In genomic region chr3:52268737-52269513, GRCm38 (mm10) we compare ENCODE assay signal across 9 mouse cellular contexts. TPM values are rescaled to one million over a fixed set of nuclear protein-coding genes. Genes with fewer than 3 reads are reported as not detected.
A peak's percentile ranks its signal among the peaks of the same experiment; 100 is the strongest.
DNase-seq lines count a peak whose midpoint lies in the region; ATAC-seq and TF ChIP-seq lines count a peak whose summit lies in the region.
"Had no signal": no experiment of that assay in that cellular context is flagged by ENCODE, and none has a peak within 500 bp of the region (broad histone marks: within the 10 kb centered on the region; RNA-seq: fewer than 3 reads in every experiment).

No protein-coding gene starts in this region.

- H3K9me3 ChIP-seq in forebrain, embryonic 16.5 days (ENCODE audit: control insufficient read depth, low read length): no peaks in the 10 kb centered on the region
- no peaks in the 10 kb centered on the region for H3K9me3 ChIP-seq in hindbrain, embryonic 12.5 days (replicated peaks)
- no peaks in the 10 kb centered on the region for H3K9me3 ChIP-seq in limb, embryonic 15.5 days
- no peaks in the 10 kb centered on the region for H3K9me3 ChIP-seq in midbrain, embryonic 16.5 days (replicated peaks; ENCODE audit: control insufficient read depth, low read length, poor library complexity, severe bottlenecking)

- H3K27me3 ChIP-seq in forebrain, embryonic 16.5 days (replicated peaks; ENCODE audit: control insufficient read depth, insufficient read depth, low read length): peaks cover 32% of the 10 kb centered on the region
- peaks cover 60% of the 10 kb centered on the region for H3K27me3 ChIP-seq in hindbrain, embryonic 12.5 days
- H3K27me3 ChIP-seq in limb, embryonic 15.5 days: peaks cover 6% of the 10 kb centered on the region; the same call in 1 of the 2 replicates
- H3K27me3 ChIP-seq in midbrain, embryonic 16.5 days (ENCODE audit: control insufficient read depth, insufficient read depth, low read depth, low read length): peaks cover 37% of the 10 kb centered on the region
- H3K27me3 ChIP-seq in testis, adult 2 months (ENCODE audit: control insufficient read depth, insufficient read depth, low read length): no peaks in the 10 kb centered on the region

- no peak for TF ChIP-seq POLR2A in testis, adult 2 months (IDR thresholded peaks at IDR 0.05; ENCODE audit: control insufficient read depth, low read depth, low read length)

- H3K4me3 ChIP-seq in brown adipose tissue, adult 24 weeks (ENCODE audit: insufficient read depth, low read depth, low read length): peak overlapping the region; percentile 99
- H3K4me3 ChIP-seq in forebrain, embryonic 16.5 days (replicated peaks; ENCODE audit: low read length): peak overlapping the region; percentile 61
- peak overlapping the region; percentile 76 for H3K4me3 ChIP-seq in hindbrain, embryonic 12.5 days
- H3K4me3 ChIP-seq in limb, embryonic 15.5 days: peak overlapping the region; percentile 85
- H3K4me3 ChIP-seq in midbrain, embryonic 16.5 days (ENCODE audit: low read depth, low read length): peak overlapping the region; percentile 76
- H3K4me3 ChIP-seq in testis, adult 2 months (ENCODE audit: control insufficient read depth, low read depth, low read length): peak overlapping the region; percentile 88

- no peaks in the 10 kb centered on the region for H3K36me3 ChIP-seq in forebrain, embryonic 16.5 days (ENCODE audit: control insufficient read depth, insufficient read depth)
- H3K36me3 ChIP-seq in hindbrain, embryonic 12.5 days: no peaks in the 10 kb centered on the region
- H3K36me3 ChIP-seq in limb, embryonic 15.5 days: no peaks in the 10 kb centered on the region
- no peaks in the 10 kb centered on the region for H3K36me3 ChIP-seq in midbrain, embryonic 16.5 days (ENCODE audit: control insufficient read depth, insufficient read depth, low read length)
- no peaks in the 10 kb centered on the region for H3K36me3 ChIP-seq in testis, adult 2 months (ENCODE audit: control insufficient read depth, insufficient read depth, low read length)
- H3K36me3 ChIP-seq: G1E had no signal

- peak; percentile 6 for ATAC-seq in forebrain, embryonic 16.5 days
- peak; percentile 32 for ATAC-seq in hindbrain, embryonic 12.5 days (ENCODE audit: low FRiP score)
- 0 out of 2 replicates have a peak, but pooled peaks have one; percentile 4 for ATAC-seq in limb, embryonic 15.5 days (ENCODE audit: insufficient number of reproducible peaks, low FRiP score, low TSS enrichment, low read depth)
- ATAC-seq in midbrain, embryonic 16.5 days: peak; percentile 47

- H3K27ac ChIP-seq in brown adipose tissue, adult 24 weeks (replicated peaks; ENCODE audit: low read depth, low read length): peak overlapping the region; percentile 95
- H3K27ac ChIP-seq in forebrain, embryonic 16.5 days (ENCODE audit: low read length): no peak overlapping the region
- H3K27ac ChIP-seq in hindbrain, embryonic 12.5 days: peak overlapping the region; percentile 68; the same call in 1 of the 2 replicates
- H3K27ac ChIP-seq in limb, embryonic 15.5 days: peak overlapping the region; percentile 94
- H3K27ac ChIP-seq in midbrain, embryonic 16.5 days (ENCODE audit: low read length): peak overlapping the region; percentile 51; the same call in 1 of the 2 replicates
- peak overlapping the region; percentile 75 for H3K27ac ChIP-seq in testis, adult 2 months (ENCODE audit: control insufficient read depth, insufficient read depth, low read depth, low read length)

- no peak for TF ChIP-seq CTCF in testis, adult 2 months (IDR thresholded peaks at IDR 0.05; ENCODE audit: control insufficient read depth, insufficient read depth, insufficient replicate concordance, low read depth, low read length)

- peaks cover 10% of the 10 kb centered on the region for H3K4me1 ChIP-seq in brown adipose tissue, adult 24 weeks (ENCODE audit: control insufficient read depth, insufficient read depth, insufficient read length, low read length)
- peaks cover 33% of the 10 kb centered on the region for H3K4me1 ChIP-seq in forebrain, embryonic 16.5 days (replicated peaks; ENCODE audit: control insufficient read depth, insufficient read depth, low read length)
- peaks cover 19% of the 10 kb centered on the region for H3K4me1 ChIP-seq in hindbrain, embryonic 12.5 days
- H3K4me1 ChIP-seq in limb, embryonic 15.5 days: peaks cover 29% of the 10 kb centered on the region
- peaks cover 15% of the 10 kb centered on the region for H3K4me1 ChIP-seq in midbrain, embryonic 16.5 days (ENCODE audit: control insufficient read depth, insufficient read depth, low read length)
- peaks cover 13% of the 10 kb centered on the region for H3K4me1 ChIP-seq in testis, adult 2 months (ENCODE audit: control insufficient read depth, insufficient read depth, low read length)

- H3K4me2 ChIP-seq in forebrain, embryonic 16.5 days (ENCODE audit: low read length): peak overlapping the region; percentile 92
- H3K4me2 ChIP-seq in hindbrain, embryonic 12.5 days (replicated peaks): peak overlapping the region; percentile 94
- peak overlapping the region; percentile 97 for H3K4me2 ChIP-seq in limb, embryonic 15.5 days
- H3K4me2 ChIP-seq in midbrain, embryonic 16.5 days (ENCODE audit: low read length): peak overlapping the region; percentile 82

- H3K9ac ChIP-seq in forebrain, embryonic 16.5 days (replicated peaks; ENCODE audit: low read depth, low read length): peak overlapping the region; percentile 57
- peak overlapping the region; percentile 65 for H3K9ac ChIP-seq in hindbrain, embryonic 12.5 days
- H3K9ac ChIP-seq in limb, embryonic 15.5 days: peak overlapping the region; percentile 81
- peak overlapping the region; percentile 73 for H3K9ac ChIP-seq in midbrain, embryonic 16.5 days (ENCODE audit: low read depth, low read length)

- DNase-seq in layer of hippocampus, adult 11-12 months (ENCODE audit: low spot score): peak; percentile 34
- no peak for DNase-seq in layer of hippocampus, adult 9-10 months (ENCODE audit: low spot score)

- under 1% methylated on average over 75 of the region's 89 CpGs for WGBS in forebrain, embryonic 16.5 days
- under 1% methylated on average over 77 of the region's 89 CpGs for WGBS in hindbrain, embryonic 12.5 days
- WGBS in limb, embryonic 15.5 days: under 1% methylated on average over 79 of the region's 89 CpGs
- WGBS in midbrain, embryonic 16.5 days: under 1% methylated on average over 87 of the region's 89 CpGs

RNA-seq across cellular contexts. Expression of gene Foxo1, which starts 0.8 kb away (rescaled TPM):
- 10.7 and 13.4 TPM in 2 replicates for polyA plus RNA-seq in brown adipose tissue, adult 24 weeks (2012; ENCODE audit: insufficient read depth, insufficient read length, missing spikeins)
- 3.7 and 4.0 TPM in 2 replicates for polyA plus RNA-seq in forebrain, embryonic 16.5 days (2015; fragmentation: Nextera tagmentation; extraction: Ambion mirVana)
- polyA plus RNA-seq in hindbrain, embryonic 12.5 days (2016; fragmentation: Nextera tagmentation; extraction: Ambion mirVana): 5.7 and 6.2 TPM in 2 replicates
- polyA plus RNA-seq in limb, embryonic 15.5 days (2015; fragmentation: Nextera tagmentation; extraction: Ambion mirVana): 5.0 and 5.5 TPM in 2 replicates
- 2.8 and 3.1 TPM in 2 replicates for polyA plus RNA-seq in midbrain, embryonic 16.5 days (2015; fragmentation: Nextera tagmentation; extraction: Ambion mirVana)
- polyA plus RNA-seq in testis, adult 2 months (2012; rRNA removed): 1.7 and 2.2 TPM in 2 replicates
- polyA plus RNA-seq: G1E had no signal
